Mouse (Mus musculus) bone marrow, adult 2 months (tissue): Measurements from ENCODE around the gene Gm21985. TPM values are rescaled to one million over a fixed set of nuclear protein-coding genes. Genes with fewer than 3 reads are reported as not detected.

Experiments
- H3K27ac ChIP-seq: fragments of 200-500 bp; 2 replicates; pipeline ENCODE4 v1.5.1; 2012; ENCODE audit warnings: low read depth, mild to moderate bottlenecking, control low read depth, inconsistent platforms, low read length; ENCODE audit not compliant: control insufficient read depth, poor library complexity, insufficient read depth
- H3K4me1 ChIP-seq: fragments of 200-500 bp; 2 replicates; pipeline ENCODE4 v1.6.1; 2011; ENCODE audit warnings: low read length; ENCODE audit not compliant: control insufficient read depth, insufficient read depth
- H3K4me3 ChIP-seq: fragments of 200-500 bp; replicated peaks from 2 replicates; pipeline ENCODE3; 2011; ENCODE audit warnings: mild to moderate bottlenecking, low read depth, low read length, control low read depth; ENCODE audit not compliant: control insufficient read depth
- CTCF ChIP-seq: fragments of 200-500 bp; IDR thresholded peaks from 2 replicates; pipeline ENCODE4 v1.5.1; 2011; ENCODE audit warnings: low read length, control low read depth; ENCODE audit not compliant: control insufficient read depth, insufficient read depth
- POLR2A ChIP-seq: fragments of 200-500 bp; IDR thresholded peaks from 2 replicates; pipeline ENCODE4 v1.6.1; 2011; ENCODE audit warnings: low read depth, mild to moderate bottlenecking, control low read depth, low read length, borderline replicate concordance; ENCODE audit not compliant: control insufficient read depth
- WGBS: fragments of 180-500 bp; shearing (Covaris S2); methylation state at CpG from one replicate; pipeline ENCODE4 v1.1.7; 2018; 5-methylcytosine and 5-hydroxymethylcytosine counted together
- polyA plus RNA-seq: library from polyadenylated mRNA; stranded (reverse); fragments of >200 nt; gene quantifications from 2 replicates; pipeline ENCODE4 v1.2.4, GENCODE M21; 2011; ENCODE audit warnings: low replicate concordance; ENCODE audit not compliant: missing spikeins, insufficient read depth, insufficient read length

Gm21985 gene
- polyA plus RNA-seq, 1 experiment, result 0.85 TPM

- 23% methylated on average over 4 of the region's 4 CpGs for WGBS
- TF ChIP-seq CTCF (no peak), POLR2A (no peak)
Observed at GRCm38 (mm10) chr2:112287059-112287458, 20.9 kb downstream of the Gm21985 start.

GRCm38 (mm10) chr2:112289507-112289906 lies 23.4 kb downstream of the Gm21985 start:
- WGBS, result 90% methylated on average over 3 of the region's 3 CpGs
- TF ChIP-seq CTCF (no peak), POLR2A (no peak)
- Histone ChIP-seq H3K4me1 (peaks cover 2% of the 10 kb centered on the region), H3K4me3 (no peak overlapping the region), H3K27ac (no peak overlapping the region)

More at GRCm38 (mm10) chr2:112287059-112287458, 20.9 kb downstream of the Gm21985 start:
- Histone ChIP-seq H3K27ac (no peak overlapping the region), H3K4me1 (peaks cover 2% of the 10 kb centered on the region), H3K4me3 (no peak overlapping the region)

- no peak overlapping the region for H3K4me3 ChIP-seq
- H3K27ac ChIP-seq, result no peak overlapping the region
- no peaks in the 10 kb centered on the region; the same call in 1 of the 2 replicates for H3K4me1 ChIP-seq
- no peak for TF ChIP-seq POLR2A
- TF ChIP-seq CTCF, result no peak
- WGBS, result 86% methylated on average over 2 of the region's 2 CpGs
Observed at GRCm38 (mm10) chr2:112292823-112293222, 26.7 kb downstream of the Gm21985 start.

- TF ChIP-seq POLR2A (no peak), CTCF (no peak)
- Histone ChIP-seq H3K4me3 (no peak overlapping the region), H3K4me1 (no peaks in the 10 kb centered on the region; the same call in 1 of the 2 replicates), H3K27ac (no peak overlapping the region)
- 85% methylated on average over 3 of the region's 3 CpGs for WGBS
Observed at GRCm38 (mm10) chr2:112296211-112296610, 30.1 kb downstream of the Gm21985 start.

GRCm38 (mm10) chr2:112298221-112298620 lies 32.1 kb downstream of the Gm21985 start:
- Histone ChIP-seq H3K4me1 (no peaks in the 10 kb centered on the region; the same call in 1 of the 2 replicates), H3K27ac (no peak overlapping the region), H3K4me3 (no peak overlapping the region)
- TF ChIP-seq CTCF (no peak), POLR2A (no peak)
- 90% methylated on average over 4 of the region's 4 CpGs for WGBS

GRCm38 (mm10) chr2:112308671-112309070 lies 42.6 kb downstream of the Gm21985 start:
- 58% methylated on average over 3 of the region's 3 CpGs for WGBS
- TF ChIP-seq POLR2A (no peak), CTCF (no peak)
- H3K4me1 ChIP-seq, result peaks cover 1% of the 10 kb centered on the region; the same call in 1 of the 2 replicates
- H3K4me3 ChIP-seq, result no peak overlapping the region
- H3K27ac ChIP-seq, result no peak overlapping the region

- 11% methylated on average over 10 of the region's 10 CpGs for WGBS
- Histone ChIP-seq H3K4me3 (no peak overlapping the region), H3K4me1 (peaks cover 1% of the 10 kb centered on the region; the same call in 1 of the 2 replicates), H3K27ac (no peak overlapping the region)
- no peak for TF ChIP-seq CTCF
- no peak for TF ChIP-seq POLR2A
Observed at GRCm38 (mm10) chr2:112309161-112309600, 43.1 kb downstream of the Gm21985 start.

- H3K4me1 ChIP-seq, result no peaks in the 10 kb centered on the region
- H3K27ac ChIP-seq, result no peak overlapping the region
- no peak overlapping the region for H3K4me3 ChIP-seq
- 89% methylated on average over 7 of the region's 7 CpGs for WGBS
- TF ChIP-seq POLR2A (no peak), CTCF (no peak)
Observed at GRCm38 (mm10) chr2:112315638-112316037, 49.5 kb downstream of the Gm21985 start.

- Histone ChIP-seq H3K27ac (no peak overlapping the region), H3K4me3 (no peak overlapping the region), H3K4me1 (no peaks in the 10 kb centered on the region)
- 84% methylated on average over 2 of the region's 2 CpGs for WGBS
- no peak for TF ChIP-seq CTCF
- no peak for TF ChIP-seq POLR2A
Observed at GRCm38 (mm10) chr2:112318227-112318626, 52.1 kb downstream of the Gm21985 start.
